Mouse (Mus musculus): ENCODE measurements around the gene Gfm1. TPM values are rescaled to one million over a fixed set of nuclear protein-coding genes. Genes with fewer than 3 reads are reported as not detected.

The Gfm1 gene
- polyA plus RNA-seq, 1 experiment from 2014 or later, result 31.0 TPM

- H3K4me1 ChIP-seq, result peaks cover 20% of the 10 kb centered on the region
- no peak overlapping the region for H3K27ac ChIP-seq
- 94% methylated on average over 2 of the region's 2 CpGs for WGBS
- H3K36me3 ChIP-seq (replicated peaks), result peaks cover 17% of the 10 kb centered on the region; the same call in 1 of the 2 replicates
- no peak overlapping the region for H3K9ac ChIP-seq
- H3K4me2 ChIP-seq, result no peak overlapping the region
- no peaks in the 10 kb centered on the region for H3K9me3 ChIP-seq
- ATAC-seq (replicated peaks), result no peak
- H3K4me3 ChIP-seq, result no peak overlapping the region
- no peaks in the 10 kb centered on the region for H3K27me3 ChIP-seq (replicated peaks)
Observed at GRCm38 (mm10) chr3:67467281-67467680, 37.4 kb downstream of the Gfm1 start.

DNA sequence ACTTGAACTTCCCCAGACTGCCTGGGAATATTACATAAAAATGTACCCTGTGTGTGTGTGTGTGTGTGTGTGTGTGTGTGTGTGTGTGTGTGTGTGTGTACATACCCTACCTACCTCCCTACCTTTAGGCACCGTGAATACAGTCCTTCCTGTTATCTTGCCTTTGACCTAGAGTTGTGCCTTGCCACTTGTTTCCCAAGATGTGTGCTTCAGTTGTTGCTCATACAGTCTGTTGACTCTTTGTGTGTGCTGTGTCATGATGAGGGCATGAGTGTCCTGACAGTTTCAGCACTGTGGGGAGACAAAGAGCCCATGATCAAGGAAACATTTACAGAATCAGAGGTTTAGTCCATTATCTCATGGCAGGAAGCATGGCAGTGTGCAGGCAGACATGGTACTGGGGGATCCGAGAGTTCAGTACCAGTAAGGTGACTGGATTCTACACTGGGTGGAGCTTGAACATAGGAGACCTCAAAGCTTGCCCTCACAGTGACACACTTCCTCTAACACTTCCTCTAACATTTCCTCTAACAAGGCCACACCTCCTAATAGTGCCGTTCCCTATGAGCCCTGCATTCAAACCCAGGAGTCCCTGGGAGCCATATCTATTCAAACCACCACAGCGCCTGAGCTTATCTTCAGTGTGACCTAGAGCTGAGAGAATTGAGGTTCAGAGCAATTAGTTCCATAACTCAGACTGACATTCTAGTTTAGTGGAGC lies 41.7 kb downstream of the Gfm1 start:
- ATAC-seq (replicated peaks), result no peak
- peaks cover 24% of the 10 kb centered on the region; the same call in 1 of the 2 replicates for H3K36me3 ChIP-seq (replicated peaks)
- H3K27me3 ChIP-seq (replicated peaks), result no peaks in the 10 kb centered on the region
- no peak overlapping the region for H3K4me3 ChIP-seq
- no peaks in the 10 kb centered on the region for H3K4me1 ChIP-seq
- H3K27ac ChIP-seq, result no peak overlapping the region
- WGBS, result 95% methylated on average over 4 of the region's 4 CpGs
- H3K9ac ChIP-seq, result no peak overlapping the region
- no peaks in the 10 kb centered on the region for H3K9me3 ChIP-seq
- no peak overlapping the region for H3K4me2 ChIP-seq

DNA sequence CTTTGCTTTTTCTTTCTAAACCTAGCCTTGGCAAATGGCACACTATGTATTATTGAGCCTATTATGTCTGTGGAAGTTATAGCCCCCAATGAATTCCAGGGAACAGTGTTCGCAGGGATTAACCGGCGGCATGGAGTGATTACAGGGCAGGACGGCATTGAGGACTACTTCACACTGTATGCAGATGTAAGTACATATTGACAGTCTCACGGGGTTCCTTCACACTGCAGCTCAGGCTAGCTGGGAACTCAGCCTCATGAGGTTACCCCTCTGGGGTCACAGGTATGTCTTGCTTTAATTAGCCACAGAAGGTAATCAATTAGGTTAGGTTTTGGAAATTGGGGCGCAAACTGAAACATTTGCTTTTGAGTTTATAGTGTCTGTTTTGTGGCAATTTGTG lies 43.5 kb downstream of the Gfm1 start:
- no peaks in the 10 kb centered on the region for H3K27me3 ChIP-seq (replicated peaks)
- peaks cover 19% of the 10 kb centered on the region; the same call in 1 of the 2 replicates for H3K36me3 ChIP-seq (replicated peaks)
- 82% methylated on average over 6 of the region's 6 CpGs for WGBS
- H3K9me3 ChIP-seq, result no peaks in the 10 kb centered on the region
- no peaks in the 10 kb centered on the region for H3K4me1 ChIP-seq
- H3K4me2 ChIP-seq, result no peak overlapping the region
- no peak overlapping the region for H3K9ac ChIP-seq
- no peak overlapping the region for H3K27ac ChIP-seq
- no peak for ATAC-seq (replicated peaks)
- no peak overlapping the region for H3K4me3 ChIP-seq

GRCm38 (mm10) chr3:67479806-67480205 lies 49.9 kb downstream of the Gfm1 start:
- no peak for ATAC-seq (replicated peaks)
- no peaks in the 10 kb centered on the region for H3K4me1 ChIP-seq
- H3K36me3 ChIP-seq (replicated peaks), result peaks cover 9% of the 10 kb centered on the region; the same call in 1 of the 2 replicates
- no peaks in the 10 kb centered on the region for H3K9me3 ChIP-seq
- no peak overlapping the region for H3K27ac ChIP-seq
- H3K4me3 ChIP-seq, result no peak overlapping the region
- WGBS, result 95% methylated on average over 11 of the region's 11 CpGs
- no peak overlapping the region for H3K9ac ChIP-seq
- H3K4me2 ChIP-seq, result no peak overlapping the region
- no peaks in the 10 kb centered on the region for H3K27me3 ChIP-seq (replicated peaks)

DNA sequence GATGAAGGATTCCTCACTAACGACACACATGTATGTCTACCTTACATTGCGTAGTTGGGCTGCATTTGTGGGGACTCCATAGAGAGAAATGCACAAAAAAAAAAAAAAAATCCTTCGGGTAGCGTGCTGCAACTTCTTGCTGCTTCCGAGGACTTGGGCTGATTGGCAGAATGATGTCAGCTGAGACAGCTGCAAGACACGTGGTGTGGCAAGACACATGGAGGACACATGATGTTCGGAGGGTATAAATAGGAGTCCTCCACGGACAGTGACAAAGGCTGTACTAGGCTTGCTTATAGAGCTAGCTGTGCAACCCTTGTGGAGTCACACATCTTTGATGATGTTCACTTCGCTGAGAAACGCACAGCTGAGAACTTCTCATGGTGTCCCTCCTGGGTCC lies 52.5 kb downstream of the Gfm1 start:
- Histone ChIP-seq H3K27me3 (replicated peaks) (no peaks in the 10 kb centered on the region), H3K9me3 (no peaks in the 10 kb centered on the region), H3K4me3 (no peak overlapping the region), H3K9ac (no peak overlapping the region), H3K4me2 (no peak overlapping the region), H3K27ac (no peak overlapping the region), H3K4me1 (no peaks in the 10 kb centered on the region), H3K36me3 (replicated peaks) (no peaks in the 10 kb centered on the region)
- 96% methylated on average over 10 of the region's 10 CpGs for WGBS
- no peak for ATAC-seq (replicated peaks)

DNA sequence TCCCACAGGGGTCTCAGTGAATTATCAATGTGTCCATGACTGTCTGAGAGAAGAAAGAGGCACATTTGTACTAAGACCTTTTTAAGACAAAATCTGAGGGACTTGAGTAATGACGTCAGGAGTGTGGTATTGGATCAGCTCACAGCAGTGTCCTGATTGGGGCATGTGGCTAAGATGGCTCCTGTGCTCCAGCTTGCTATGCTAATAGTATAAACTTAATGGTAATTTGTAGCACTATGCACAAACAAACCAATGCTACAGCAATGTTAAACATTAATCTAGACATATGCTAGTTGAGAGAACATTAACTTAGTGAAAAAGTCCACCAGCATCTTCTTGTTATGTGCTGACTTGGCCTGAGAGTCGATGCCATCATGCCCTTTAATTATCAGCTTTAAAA lies 55.3 kb downstream of the Gfm1 start:
- H3K36me3 ChIP-seq (replicated peaks), result no peaks in the 10 kb centered on the region
- WGBS, result 81% methylated on average over 2 of the region's 2 CpGs
- no peak overlapping the region for H3K9ac ChIP-seq
- no peak overlapping the region for H3K4me3 ChIP-seq
- H3K9me3 ChIP-seq, result no peaks in the 10 kb centered on the region
- no peak overlapping the region for H3K27ac ChIP-seq
- H3K4me1 ChIP-seq, result no peaks in the 10 kb centered on the region
- no peak for ATAC-seq (replicated peaks)
- no peaks in the 10 kb centered on the region for H3K27me3 ChIP-seq (replicated peaks)
- H3K4me2 ChIP-seq, result no peak overlapping the region

- H3K27me3 ChIP-seq (replicated peaks), result no peaks in the 10 kb centered on the region
- H3K4me1 ChIP-seq, result no peaks in the 10 kb centered on the region
- no peak overlapping the region for H3K4me2 ChIP-seq
- no peak overlapping the region for H3K27ac ChIP-seq
- no peak overlapping the region for H3K9ac ChIP-seq
- H3K9me3 ChIP-seq, result no peaks in the 10 kb centered on the region
- WGBS, result 65% methylated on average over 4 of the region's 4 CpGs
- no peaks in the 10 kb centered on the region for H3K36me3 ChIP-seq (replicated peaks)
- H3K4me3 ChIP-seq, result no peak overlapping the region
- ATAC-seq (replicated peaks), result no peak
Observed at GRCm38 (mm10) chr3:67490156-67490555, 60.3 kb downstream of the Gfm1 start.

DNA sequence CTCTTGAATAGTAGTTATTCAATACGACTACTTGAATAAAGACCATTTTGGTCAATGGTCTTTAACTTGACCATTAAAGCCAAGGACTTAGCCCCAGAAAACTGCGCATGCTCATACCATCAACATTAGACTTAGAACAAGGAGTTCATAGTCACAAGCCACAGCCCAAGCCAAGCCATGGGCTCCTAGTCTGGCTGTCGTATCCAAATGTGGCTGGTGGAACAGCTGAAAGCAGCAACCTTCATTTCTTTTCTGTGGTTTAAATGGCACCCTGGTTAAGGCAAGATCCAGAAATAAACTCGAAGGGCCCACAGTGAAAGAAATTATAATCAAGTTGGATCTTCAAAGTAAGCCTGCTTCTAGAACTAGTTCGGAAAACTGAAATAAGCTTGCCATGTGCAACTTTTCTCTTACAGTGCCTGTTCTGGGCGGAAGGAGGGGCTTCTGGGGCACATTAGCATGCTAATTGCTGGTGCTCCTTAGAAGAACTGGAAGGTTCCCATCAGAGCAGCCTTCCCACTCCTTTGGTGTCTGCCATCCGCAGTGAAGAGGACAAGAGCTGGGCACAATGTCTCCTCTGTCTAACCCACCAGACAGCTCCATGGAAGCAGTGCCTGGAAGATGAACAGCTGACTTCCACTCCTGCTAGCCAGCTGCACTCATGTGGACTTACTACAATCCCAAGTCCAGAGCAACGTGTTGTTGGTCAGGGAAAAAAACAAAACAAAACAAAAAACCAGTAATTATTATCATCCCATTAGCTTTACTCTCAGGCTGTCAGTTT lies 62.4 kb downstream of the Gfm1 start:
- no peak overlapping the region for H3K4me2 ChIP-seq
- H3K27ac ChIP-seq, result no peak overlapping the region
- H3K4me3 ChIP-seq, result no peak overlapping the region
- H3K36me3 ChIP-seq (replicated peaks), result no peaks in the 10 kb centered on the region
- no peaks in the 10 kb centered on the region for H3K27me3 ChIP-seq (replicated peaks)
- WGBS, result 77% methylated on average over 8 of the region's 8 CpGs
- H3K9me3 ChIP-seq, result no peaks in the 10 kb centered on the region
- no peak for ATAC-seq (replicated peaks)
- H3K9ac ChIP-seq, result no peak overlapping the region
- H3K4me1 ChIP-seq, result no peaks in the 10 kb centered on the region

DNA sequence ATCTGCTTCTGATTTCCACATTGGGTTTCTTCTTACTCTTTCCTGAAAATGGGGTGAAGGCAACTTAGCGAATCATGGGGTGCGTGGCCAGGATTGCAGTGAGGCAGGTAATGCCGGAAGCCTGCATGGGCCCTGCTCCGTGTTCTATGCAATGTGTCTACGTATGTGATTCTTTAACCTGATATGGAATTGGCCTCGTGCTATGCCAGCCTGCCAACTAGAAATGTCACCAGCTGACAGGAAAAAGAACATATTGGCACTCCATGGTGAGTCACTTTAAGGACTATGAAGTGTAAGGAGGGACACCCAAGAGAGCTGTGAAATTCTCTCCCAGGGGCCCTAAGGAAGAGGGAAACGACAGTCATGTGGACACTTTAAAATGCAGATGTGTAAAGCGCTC lies 63.2 kb downstream of the Gfm1 start:
- WGBS, result 85% methylated on average over 8 of the region's 8 CpGs
- no peak overlapping the region for H3K9ac ChIP-seq
- H3K27ac ChIP-seq, result no peak overlapping the region
- no peak overlapping the region for H3K4me2 ChIP-seq
- H3K36me3 ChIP-seq (replicated peaks), result no peaks in the 10 kb centered on the region
- no peaks in the 10 kb centered on the region for H3K4me1 ChIP-seq
- no peaks in the 10 kb centered on the region for H3K27me3 ChIP-seq (replicated peaks)
- H3K9me3 ChIP-seq, result no peaks in the 10 kb centered on the region
- H3K4me3 ChIP-seq, result no peak overlapping the region
- ATAC-seq (replicated peaks), result no peak

GRCm38 (mm10) chr3:67496310-67496709 lies 66.4 kb downstream of the Gfm1 start:
- Histone ChIP-seq H3K9ac (no peak overlapping the region), H3K4me2 (no peak overlapping the region), H3K4me3 (no peak overlapping the region), H3K4me1 (no peaks in the 10 kb centered on the region), H3K27ac (no peak overlapping the region), H3K9me3 (no peaks in the 10 kb centered on the region), H3K36me3 (replicated peaks) (no peaks in the 10 kb centered on the region), H3K27me3 (replicated peaks) (no peaks in the 10 kb centered on the region)
- ATAC-seq (replicated peaks), result no peak
- WGBS, result 81% methylated on average over 10 of the region's 10 CpGs

- Histone ChIP-seq H3K27ac (no peak overlapping the region), H3K36me3 (replicated peaks) (no peaks in the 10 kb centered on the region), H3K4me3 (no peak overlapping the region), H3K9me3 (no peaks in the 10 kb centered on the region), H3K9ac (no peak overlapping the region), H3K4me2 (no peak overlapping the region), H3K27me3 (replicated peaks) (0 out of 2 replicates have a peak, but pooled peaks cover 2% of the 10 kb centered on the region), H3K4me1 (no peaks in the 10 kb centered on the region)
- 85% methylated on average over 2 of the region's 2 CpGs for WGBS
- ATAC-seq (replicated peaks), result no peak
Observed at GRCm38 (mm10) chr3:67497998-67498397, 68.1 kb downstream of the Gfm1 start.

DNA sequence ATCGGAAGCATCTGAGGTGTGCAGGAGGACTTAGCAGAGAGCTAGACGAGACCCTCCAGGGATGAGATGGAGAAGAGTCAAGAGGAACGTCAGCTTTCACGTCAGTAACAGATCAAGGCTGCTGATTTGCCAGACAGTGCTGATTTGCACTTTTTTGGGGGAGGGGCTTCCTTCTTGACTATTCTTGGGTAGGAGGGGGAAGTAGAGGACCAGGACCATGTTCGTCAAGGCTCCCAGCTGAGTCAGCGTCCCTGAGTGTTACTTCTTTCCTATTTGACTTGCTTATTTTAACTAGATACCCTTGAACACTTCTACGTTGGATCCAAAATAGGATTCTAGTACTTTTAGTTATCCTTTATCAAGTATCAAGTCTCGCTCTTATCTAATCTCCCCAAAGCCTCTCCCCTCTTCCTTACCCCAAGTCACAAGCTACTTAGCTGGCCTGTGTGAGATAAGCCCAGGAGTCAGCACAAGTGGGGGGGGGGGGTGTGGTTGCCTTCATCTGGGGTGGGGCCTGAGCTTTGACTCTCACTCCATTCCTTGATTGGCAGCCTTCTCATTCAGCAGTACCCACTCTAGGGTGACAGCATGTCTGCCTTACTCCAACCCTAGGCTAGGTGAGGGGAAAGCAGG lies 69.0 kb downstream of the Gfm1 start:
- no peaks in the 10 kb centered on the region for H3K4me1 ChIP-seq
- H3K27me3 ChIP-seq (replicated peaks), result 0 out of 2 replicates have a peak, but pooled peaks cover 2% of the 10 kb centered on the region
- 88% methylated on average over 8 of the region's 8 CpGs for WGBS
- H3K9ac ChIP-seq, result no peak overlapping the region
- no peaks in the 10 kb centered on the region for H3K36me3 ChIP-seq (replicated peaks)
- no peak for ATAC-seq (replicated peaks)
- no peak overlapping the region for H3K27ac ChIP-seq
- no peak overlapping the region for H3K4me3 ChIP-seq
- no peaks in the 10 kb centered on the region for H3K9me3 ChIP-seq
- H3K4me2 ChIP-seq, result no peak overlapping the region

All from midbrain, embryonic 15.5 days (tissue).